Mouse (Mus musculus): ENCODE measurements around the gene Taf5l. TPM values are rescaled to one million over a fixed set of nuclear protein-coding genes. Genes with fewer than 3 reads are reported as not detected.

Gene Taf5l
- polyA plus RNA-seq, 1 experiment, result 27.3 TPM

DNA sequence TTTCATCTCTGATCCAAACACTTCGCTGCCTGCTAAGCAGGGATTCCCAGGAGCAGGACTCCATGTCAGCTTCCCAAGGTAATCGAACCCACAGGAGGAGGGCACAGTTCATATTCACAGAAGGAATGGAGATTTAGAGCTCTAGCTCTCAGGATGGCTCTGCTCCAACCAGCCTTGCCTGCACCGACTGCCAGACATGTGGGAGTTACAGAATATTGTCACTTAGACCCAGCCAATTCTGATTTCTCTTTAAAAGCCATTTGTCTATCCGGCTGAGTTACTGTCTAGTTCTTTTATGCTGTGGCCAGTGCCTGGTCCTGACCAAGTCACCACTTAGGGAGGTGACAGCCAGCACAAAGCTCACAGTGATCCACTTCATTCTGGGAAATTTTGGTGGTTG is 39.5 kb downstream of the Taf5l start:
- Histone ChIP-seq H3K27me3 (ENCODE audit: control insufficient read depth, insufficient read depth, low read length) (no peaks in the 10 kb centered on the region; the same call in 1 of the 2 replicates), H3K27ac (ENCODE audit: insufficient read depth, low read length) (no peak overlapping the region), H3K4me1 (ENCODE audit: control insufficient read depth, insufficient read depth, insufficient read length) (peaks cover 3% of the 10 kb centered on the region; the same call in 1 of the 2 replicates), H3K4me3 (ENCODE audit: extremely low read depth, insufficient read depth, insufficient read length) (no peak overlapping the region), H3K36me3 (ENCODE audit: control insufficient read depth, insufficient read depth, low read length) (no peaks in the 10 kb centered on the region)
- DNase-seq (ENCODE audit: low read depth in 1 of 2, low spot score in 2 of 2), result no peak
- WGBS, result 65% methylated on average over 4 of the region's 4 CpGs
- TF ChIP-seq CTCF (IDR thresholded peaks at IDR 0.05; ENCODE audit: extremely low read depth, insufficient read depth, insufficient read length, insufficient replicate concordance) (no peak), POLR2A (IDR thresholded peaks at IDR 0.05; ENCODE audit: low read depth, low read length) (no peak)

DNA sequence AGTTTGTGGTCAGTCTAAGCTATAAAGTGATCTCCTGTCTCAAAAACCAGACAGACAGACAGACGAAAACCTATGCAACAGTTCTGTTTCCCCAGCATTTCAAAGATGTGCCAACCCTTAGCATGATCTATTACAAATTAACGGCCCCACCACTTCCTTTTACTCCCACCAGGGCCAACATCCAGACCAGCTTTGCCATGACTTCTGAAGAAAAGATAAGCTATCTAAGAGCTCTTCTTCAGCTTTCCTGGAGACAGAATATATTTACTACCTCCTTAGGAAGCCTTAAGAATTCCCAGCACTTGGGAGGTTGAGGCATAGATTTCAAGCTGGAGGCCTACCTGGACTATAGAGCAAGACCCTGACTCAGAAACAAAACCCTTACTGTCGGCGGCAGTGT is 41.0 kb downstream of the Taf5l start:
- Histone ChIP-seq H3K27me3 (ENCODE audit: control insufficient read depth, insufficient read depth, low read length) (no peaks in the 10 kb centered on the region; the same call in 1 of the 2 replicates), H3K4me3 (ENCODE audit: extremely low read depth, insufficient read depth, insufficient read length) (no peak overlapping the region)
- TF ChIP-seq CTCF (IDR thresholded peaks at IDR 0.05; ENCODE audit: extremely low read depth, insufficient read depth, insufficient read length, insufficient replicate concordance) (no peak), POLR2A (IDR thresholded peaks at IDR 0.05; ENCODE audit: low read depth, low read length) (no peak)

DNA sequence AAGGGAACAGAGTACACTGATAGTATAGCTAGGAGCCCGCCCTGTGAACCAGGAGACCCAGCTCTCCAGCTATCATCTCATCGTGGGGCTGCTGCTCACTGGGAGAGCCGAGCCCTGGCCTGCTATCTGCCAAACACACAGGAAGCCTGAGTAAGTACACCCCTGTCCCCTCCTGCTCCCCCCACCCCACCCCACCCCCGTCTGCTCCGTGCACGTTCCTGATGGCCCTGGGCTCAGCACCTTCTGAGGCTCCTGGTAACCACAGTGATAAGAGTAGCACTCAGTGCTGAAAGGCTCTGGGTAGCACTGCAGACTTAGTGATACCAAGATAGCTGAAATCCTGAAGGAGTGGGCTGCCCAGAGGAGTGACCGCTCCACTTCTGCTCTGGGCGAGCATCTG is 42.3 kb downstream of the Taf5l start:
- 53% methylated on average over 8 of the region's 8 CpGs for WGBS
- H3K27me3 ChIP-seq (ENCODE audit: control insufficient read depth, insufficient read depth, low read length), result no peaks in the 10 kb centered on the region; the same call in 1 of the 2 replicates
- H3K27ac ChIP-seq (ENCODE audit: insufficient read depth, low read length), result no peak overlapping the region
- H3K4me1 ChIP-seq (ENCODE audit: control insufficient read depth, insufficient read depth, insufficient read length), result peaks cover 3% of the 10 kb centered on the region; the same call in 1 of the 2 replicates
- DNase-seq (ENCODE audit: low read depth in 1 of 2, low spot score in 2 of 2), result no peak
- H3K36me3 ChIP-seq (ENCODE audit: control insufficient read depth, insufficient read depth, low read length), result no peaks in the 10 kb centered on the region
- no peak overlapping the region for H3K4me3 ChIP-seq (ENCODE audit: extremely low read depth, insufficient read depth, insufficient read length)
- TF ChIP-seq CTCF (IDR thresholded peaks at IDR 0.05; ENCODE audit: extremely low read depth, insufficient read depth, insufficient read length, insufficient replicate concordance) (no peak), POLR2A (IDR thresholded peaks at IDR 0.05; ENCODE audit: low read depth, low read length) (no peak)

More for the DNA sequence above, 41.0 kb downstream of the Taf5l start:
- 70% methylated on average over 4 of the region's 4 CpGs for whole genome bisulfite sequencing
- no peak for DNase-seq (ENCODE audit: low read depth in 1 of 2, low spot score in 2 of 2)
- Histone ChIP-seq H3K4me1 (ENCODE audit: control insufficient read depth, insufficient read depth, insufficient read length) (peaks cover 3% of the 10 kb centered on the region; the same call in 1 of the 2 replicates), H3K36me3 (ENCODE audit: control insufficient read depth, insufficient read depth, low read length) (no peaks in the 10 kb centered on the region), H3K27ac (ENCODE audit: insufficient read depth, low read length) (no peak overlapping the region)

DNA sequence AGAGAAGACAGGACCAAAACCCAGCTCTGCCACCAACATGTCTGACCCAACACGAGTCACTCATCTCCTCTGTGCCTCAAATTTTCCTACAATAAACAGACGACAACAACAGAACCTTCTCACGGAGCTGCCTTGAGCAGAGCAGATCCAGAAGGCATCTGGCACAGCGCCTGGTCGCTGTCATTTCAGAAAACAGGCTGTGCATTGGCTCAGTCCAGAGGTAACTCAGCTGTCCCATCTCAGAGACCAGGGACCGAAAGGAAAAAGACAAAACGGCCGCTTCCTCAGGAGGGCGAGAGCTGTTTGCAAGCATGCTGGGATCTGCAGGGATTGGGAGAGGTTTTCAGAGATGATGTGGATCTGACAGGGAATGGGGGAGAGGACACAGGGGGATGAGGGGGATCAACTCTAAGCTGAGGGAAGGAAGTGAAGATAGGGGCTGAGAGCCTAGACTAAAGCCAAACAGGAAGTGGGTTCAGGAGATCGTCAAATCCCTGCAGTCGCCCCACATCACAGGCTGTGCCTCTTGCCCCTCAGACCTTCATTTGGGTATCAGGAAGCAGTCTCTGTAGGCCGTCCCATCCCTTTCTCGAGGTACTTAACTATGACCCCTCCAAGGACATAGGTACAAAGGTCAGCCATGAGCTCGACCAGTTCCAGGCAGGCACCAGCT is 42.9 kb downstream of the Taf5l start:
- Histone ChIP-seq H3K27ac (ENCODE audit: insufficient read depth, low read length) (peak overlapping the region; percentile 23; the same call in 1 of the 2 replicates), H3K36me3 (ENCODE audit: control insufficient read depth, insufficient read depth, low read length) (no peaks in the 10 kb centered on the region), H3K27me3 (ENCODE audit: control insufficient read depth, insufficient read depth, low read length) (no peaks in the 10 kb centered on the region; the same call in 1 of the 2 replicates), H3K4me1 (ENCODE audit: control insufficient read depth, insufficient read depth, insufficient read length) (peaks cover 3% of the 10 kb centered on the region; the same call in 1 of the 2 replicates), H3K4me3 (ENCODE audit: extremely low read depth, insufficient read depth, insufficient read length) (no peak overlapping the region)
- 57% methylated on average over 14 of the region's 14 CpGs for WGBS
- DNase-seq (ENCODE audit: low read depth in 1 of 2, low spot score in 2 of 2), result no peak
- no peak for TF ChIP-seq CTCF (IDR thresholded peaks at IDR 0.05; ENCODE audit: extremely low read depth, insufficient read depth, insufficient read length, insufficient replicate concordance)
- TF ChIP-seq POLR2A (IDR thresholded peaks at IDR 0.05; ENCODE audit: low read depth, low read length), result no peak

DNA sequence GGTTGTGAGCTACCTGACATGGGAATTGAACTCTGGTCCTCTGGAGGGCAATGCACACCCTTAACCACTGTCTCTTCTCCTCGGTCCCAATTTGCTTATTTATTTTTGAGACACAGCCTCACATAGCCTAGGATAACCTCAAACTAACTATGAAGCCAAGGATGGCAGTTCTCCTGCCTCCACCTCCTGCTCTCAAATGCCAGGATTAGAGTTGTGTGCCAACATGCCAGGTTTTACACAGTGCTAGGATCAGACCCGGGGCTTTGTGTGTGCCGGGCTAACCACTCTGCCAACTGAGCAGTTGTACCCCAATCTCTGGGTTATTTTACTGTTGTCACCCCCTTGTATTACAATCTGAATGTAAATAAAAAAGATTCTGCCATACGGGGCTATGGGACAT is 43.7 kb downstream of the Taf5l start:
- DNase-seq (ENCODE audit: low read depth in 1 of 2, low spot score in 2 of 2), result no peak
- 94% methylated on average over 4 of the region's 4 CpGs for WGBS
- Histone ChIP-seq H3K27me3 (ENCODE audit: control insufficient read depth, insufficient read depth, low read length) (no peaks in the 10 kb centered on the region; the same call in 1 of the 2 replicates), H3K27ac (ENCODE audit: insufficient read depth, low read length) (no peak overlapping the region), H3K36me3 (ENCODE audit: control insufficient read depth, insufficient read depth, low read length) (no peaks in the 10 kb centered on the region), H3K4me1 (ENCODE audit: control insufficient read depth, insufficient read depth, insufficient read length) (peaks cover 3% of the 10 kb centered on the region; the same call in 1 of the 2 replicates), H3K4me3 (ENCODE audit: extremely low read depth, insufficient read depth, insufficient read length) (no peak overlapping the region)
- TF ChIP-seq CTCF (IDR thresholded peaks at IDR 0.05; ENCODE audit: extremely low read depth, insufficient read depth, insufficient read length, insufficient replicate concordance) (no peak), POLR2A (IDR thresholded peaks at IDR 0.05; ENCODE audit: low read depth, low read length) (no peak)

DNA sequence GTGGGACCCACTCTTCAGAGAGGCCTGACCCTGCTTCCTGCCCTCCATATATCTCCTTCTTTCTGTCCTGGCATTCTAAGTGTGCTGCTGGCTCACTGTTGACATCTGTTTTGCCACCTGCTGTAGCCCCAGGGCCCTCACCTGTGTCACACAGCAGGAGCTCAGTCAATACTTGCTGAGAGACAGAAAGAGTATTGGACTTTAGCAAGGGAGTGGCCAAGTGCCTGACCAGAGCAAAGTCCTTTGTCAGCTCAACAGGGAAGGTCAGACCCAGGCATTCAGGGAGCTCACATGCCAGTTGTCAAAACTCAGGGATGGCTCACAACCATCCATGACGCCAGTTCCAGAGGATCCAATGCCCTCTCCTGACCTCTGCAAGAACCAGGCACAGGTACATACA is 47.7 kb downstream of the Taf5l start:
- DNase-seq (ENCODE audit: low read depth in 1 of 2, low spot score in 2 of 2), result no peak
- Histone ChIP-seq H3K4me3 (ENCODE audit: extremely low read depth, insufficient read depth, insufficient read length) (no peak overlapping the region), H3K27ac (ENCODE audit: insufficient read depth, low read length) (no peak overlapping the region), H3K36me3 (ENCODE audit: control insufficient read depth, insufficient read depth, low read length) (no peaks in the 10 kb centered on the region; the same call in 1 of the 2 replicates), H3K4me1 (ENCODE audit: control insufficient read depth, insufficient read depth, insufficient read length) (0 out of 2 replicates have a peak, but pooled peaks cover 3% of the 10 kb centered on the region), H3K27me3 (ENCODE audit: control insufficient read depth, insufficient read depth, low read length) (no peaks in the 10 kb centered on the region)
- no peak for TF ChIP-seq POLR2A (IDR thresholded peaks at IDR 0.05; ENCODE audit: low read depth, low read length)
- 80% methylated on average over 1 of the region's 1 CpGs for WGBS

DNA sequence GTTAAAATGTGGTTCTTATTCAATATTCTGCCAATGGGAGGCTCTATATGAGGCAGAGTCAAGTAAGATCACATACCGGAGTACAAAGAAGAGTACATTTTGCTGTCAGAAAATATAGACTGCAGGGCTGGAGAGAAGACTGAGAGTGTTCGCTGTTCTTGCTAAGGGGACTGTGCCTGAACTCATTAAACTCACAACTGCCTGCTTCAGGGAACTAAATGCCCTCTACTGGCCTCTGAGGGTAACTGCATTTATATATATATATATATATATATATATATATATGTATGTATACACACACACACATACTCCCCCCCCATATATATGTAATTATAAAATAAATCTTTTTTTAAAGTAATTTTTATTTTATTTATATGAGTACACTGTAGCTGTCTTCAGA is 54.3 kb downstream of the Taf5l start:
- no peaks in the 10 kb centered on the region for H3K27me3 ChIP-seq (ENCODE audit: control insufficient read depth, insufficient read depth, low read length)
- H3K27ac ChIP-seq (ENCODE audit: insufficient read depth, low read length), result no peak overlapping the region
- 65% methylated on average over 2 of the region's 2 CpGs for WGBS
- no peak for TF ChIP-seq CTCF (IDR thresholded peaks at IDR 0.05; ENCODE audit: extremely low read depth, insufficient read depth, insufficient read length, insufficient replicate concordance)
- TF ChIP-seq POLR2A (IDR thresholded peaks at IDR 0.05; ENCODE audit: low read depth, low read length), result no peak
- no peak overlapping the region for H3K4me3 ChIP-seq (ENCODE audit: extremely low read depth, insufficient read depth, insufficient read length)
- peaks cover 5% of the 10 kb centered on the region; the same call in 1 of the 2 replicates for H3K36me3 ChIP-seq (ENCODE audit: control insufficient read depth, insufficient read depth, low read length)
- H3K4me1 ChIP-seq (ENCODE audit: control insufficient read depth, insufficient read depth, insufficient read length), result no peaks in the 10 kb centered on the region
- DNase-seq (ENCODE audit: low read depth in 1 of 2, low spot score in 2 of 2), result no peak

All from spleen, adult 2 months (tissue).